Mouse (Mus musculus): ENCODE measurements around the gene Hdlbp.

Hdlbp gene

GRCm38 (mm10) chr1:93445111-93445821, 33.3 kb downstream of the Hdlbp start:
- DNase-seq (ENCODE audit: low spot score), result peak; percentile 88

GRCm38 (mm10) chr1:93444405-93445110, 34.1 kb downstream of the Hdlbp start:
- DNase-seq (ENCODE audit: low spot score), result peak; percentile 80

- no peak for DNase-seq (ENCODE audit: low spot score)
Measured at GRCm38 (mm10) chr1:93439321-93439720, 39.3 kb downstream of the Hdlbp start.

- no peak for DNase-seq (ENCODE audit: low spot score)
Measured at GRCm38 (mm10) chr1:93432087-93432486, 46.5 kb downstream of the Hdlbp start.

GRCm38 (mm10) chr1:93403403-93403802, 75.2 kb downstream of the Hdlbp start:
- no peak for DNase-seq (ENCODE audit: low spot score)

- no peak for DNase-seq (ENCODE audit: low spot score)
Measured at GRCm38 (mm10) chr1:93401191-93402052, 77.2 kb downstream of the Hdlbp start.

- no peak for DNase-seq (ENCODE audit: low spot score)
Measured at GRCm38 (mm10) chr1:93388906-93389305, 89.7 kb downstream of the Hdlbp start.

GRCm38 (mm10) chr1:93387198-93387597, 91.4 kb downstream of the Hdlbp start:
- DNase-seq (ENCODE audit: low spot score), result no peak

GRCm38 (mm10) chr1:93379117-93379516, 99.5 kb downstream of the Hdlbp start:
- no peak for DNase-seq (ENCODE audit: low spot score)

GRCm38 (mm10) chr1:93377307-93377706, 101.3 kb downstream of the Hdlbp start:
- no peak for DNase-seq (ENCODE audit: low spot score)

GRCm38 (mm10) chr1:93373665-93374064, 105.0 kb downstream of the Hdlbp start, which contains the start of gene Ano7:
TSS of gene Ano7 (plus strand) at chr1:93373930.
- no peak for DNase-seq (ENCODE audit: low spot score)

- DNase-seq (ENCODE audit: low spot score), result no peak
Measured at GRCm38 (mm10) chr1:93365641-93366040, 113.0 kb downstream of the Hdlbp start.

- DNase-seq (ENCODE audit: low spot score), result no peak
Measured at GRCm38 (mm10) chr1:93362661-93363060, 116.0 kb downstream of the Hdlbp start.
